Mouse (Mus musculus): Measurements from ENCODE around the gene Lipa. TPM values are rescaled to one million over a fixed set of nuclear protein-coding genes. Genes with fewer than 3 reads are reported as not detected.

The Lipa gene
- polyA plus RNA-seq, 1 experiment = not detected

DNA sequence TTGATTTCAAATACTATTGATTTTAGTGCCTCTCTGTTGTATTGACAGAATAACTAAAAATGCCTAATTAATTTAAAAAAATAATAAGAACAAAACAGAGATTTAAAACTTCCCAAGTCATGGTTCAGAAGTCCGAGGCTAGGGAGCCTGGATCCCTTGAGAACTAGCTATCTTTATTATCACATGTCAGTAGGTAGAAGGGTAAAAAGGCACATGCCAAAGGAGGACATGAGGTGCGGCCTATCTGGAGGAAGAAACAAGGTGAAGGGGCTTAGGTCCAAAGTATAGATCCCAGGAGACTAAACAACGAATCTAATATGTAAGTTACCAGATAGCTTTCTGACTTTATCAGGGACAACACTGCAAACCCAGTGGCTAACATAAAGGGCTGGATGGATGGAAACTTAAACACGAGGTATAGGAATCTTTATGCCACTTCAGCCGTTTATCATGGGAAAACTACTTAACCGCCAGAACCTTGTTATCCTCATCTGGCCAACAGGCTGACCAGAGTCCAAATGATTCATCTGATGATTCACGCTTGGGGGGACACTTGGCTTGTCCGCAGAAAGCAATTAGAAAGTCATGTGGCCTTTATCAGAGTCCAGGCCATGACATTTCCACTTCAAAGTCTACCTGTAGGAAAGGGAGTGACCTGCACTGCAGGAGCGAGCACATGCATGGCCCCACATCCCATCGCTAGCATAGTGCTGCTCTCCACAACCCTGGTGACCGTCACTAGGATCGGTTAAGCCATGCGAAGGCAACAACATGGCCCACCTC is 9.3 kb downstream of the Lipa start:
- 92% methylated on average over 13 of the region's 13 CpGs for WGBS

DNA sequence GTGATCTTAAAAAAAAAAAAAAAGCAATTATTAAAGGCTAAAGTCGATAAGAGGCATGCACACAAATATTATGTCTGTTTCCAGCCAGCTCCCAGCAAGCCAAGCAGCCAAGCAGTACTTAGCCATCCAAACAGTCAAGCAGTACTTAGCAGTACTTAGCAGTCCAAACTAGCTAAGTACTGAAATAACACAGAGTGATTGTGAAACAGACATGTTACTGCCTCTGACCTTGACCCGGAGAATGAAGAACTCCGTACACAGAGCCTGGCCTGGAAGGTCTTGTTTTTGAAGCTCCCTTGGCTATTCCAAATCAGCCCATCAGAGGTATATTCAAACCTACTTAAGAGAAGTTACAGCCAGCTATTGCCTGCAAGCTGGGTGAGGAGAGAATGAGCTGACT is 10.1 kb downstream of the Lipa start:
- Histone ChIP-seq H3K4me1 (ENCODE audit: control insufficient read depth, insufficient read depth, low read length) (no peaks in the 10 kb centered on the region; the same call in 1 of the 2 replicates), H3K27ac (ENCODE audit: insufficient read depth, low read depth, low read length) (no peak overlapping the region), H3K4me3 (ENCODE audit: insufficient read depth, low read depth, low read length) (no peak overlapping the region)
- no peak for TF ChIP-seq POLR2A (IDR thresholded peaks at IDR 0.05; ENCODE audit: insufficient read depth, low read depth, low read length)
- no peak for TF ChIP-seq CTCF (IDR thresholded peaks at IDR 0.05; ENCODE audit: insufficient read depth, low read depth, low read length)
- 78% methylated on average over 3 of the region's 3 CpGs for WGBS

More for the DNA sequence above, 9.3 kb downstream of the Lipa start:
- Histone ChIP-seq H3K4me3 (ENCODE audit: insufficient read depth, low read depth, low read length) (no peak overlapping the region), H3K27ac (ENCODE audit: insufficient read depth, low read depth, low read length) (no peak overlapping the region), H3K4me1 (ENCODE audit: control insufficient read depth, insufficient read depth, low read length) (no peaks in the 10 kb centered on the region; the same call in 1 of the 2 replicates)
- no peak for TF ChIP-seq POLR2A (IDR thresholded peaks at IDR 0.05; ENCODE audit: insufficient read depth, low read depth, low read length)
- no peak for TF ChIP-seq CTCF (IDR thresholded peaks at IDR 0.05; ENCODE audit: insufficient read depth, low read depth, low read length)

DNA sequence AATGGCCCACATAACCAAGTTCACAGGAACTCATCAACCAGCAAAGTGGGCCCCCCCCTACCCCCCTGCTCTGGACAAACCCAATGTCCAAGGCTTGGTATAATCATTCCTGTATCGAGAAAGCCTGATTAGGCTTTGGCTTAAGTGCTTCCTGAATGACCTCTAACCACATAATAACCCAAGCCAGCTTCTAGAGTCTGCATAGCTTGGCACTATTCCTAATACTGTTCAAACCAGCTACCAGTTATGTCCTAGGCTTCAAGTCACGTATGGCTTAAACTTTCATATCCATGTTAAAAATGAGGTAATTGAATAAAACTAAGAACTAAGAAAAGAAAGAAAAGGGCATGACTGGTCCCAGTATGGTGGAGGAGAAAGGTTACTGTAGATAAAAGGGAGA is 10.9 kb downstream of the Lipa start:
- TF ChIP-seq CTCF (IDR thresholded peaks at IDR 0.05; ENCODE audit: insufficient read depth, low read depth, low read length) (no peak), POLR2A (IDR thresholded peaks at IDR 0.05; ENCODE audit: insufficient read depth, low read depth, low read length) (no peak)

DNA sequence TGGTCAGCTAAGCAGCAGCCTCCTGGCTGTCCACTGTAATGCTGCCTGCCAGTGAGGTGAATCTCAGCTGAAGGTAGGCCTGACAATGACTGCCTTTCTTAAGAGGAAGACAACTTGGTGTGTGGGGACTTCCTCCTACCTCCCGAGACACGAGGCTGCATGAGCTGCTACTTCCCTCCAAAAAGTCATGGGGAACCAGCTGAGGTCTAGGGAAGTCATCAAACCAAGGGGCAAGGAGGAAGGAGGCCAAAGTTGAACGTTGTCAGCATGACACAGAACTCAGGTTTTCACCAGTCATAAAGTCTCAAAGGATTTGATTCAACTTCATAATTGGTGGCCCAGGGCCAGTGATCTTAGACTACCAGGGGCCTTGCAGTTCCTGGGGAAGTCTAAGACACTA is 11.6 kb downstream of the Lipa start:
- Histone ChIP-seq H3K4me1 (ENCODE audit: control insufficient read depth, insufficient read depth, low read length) (no peaks in the 10 kb centered on the region; the same call in 1 of the 2 replicates), H3K27ac (ENCODE audit: insufficient read depth, low read depth, low read length) (no peak overlapping the region), H3K4me3 (ENCODE audit: insufficient read depth, low read depth, low read length) (no peak overlapping the region)
- WGBS = 74% methylated on average over 3 of the region's 3 CpGs
- TF ChIP-seq POLR2A (IDR thresholded peaks at IDR 0.05; ENCODE audit: insufficient read depth, low read depth, low read length) = no peak
- no peak for TF ChIP-seq CTCF (IDR thresholded peaks at IDR 0.05; ENCODE audit: insufficient read depth, low read depth, low read length)

More for the DNA sequence above, 10.9 kb downstream of the Lipa start:
- no peaks in the 10 kb centered on the region; the same call in 1 of the 2 replicates for H3K4me1 ChIP-seq (ENCODE audit: control insufficient read depth, insufficient read depth, low read length)
- H3K27ac ChIP-seq (ENCODE audit: insufficient read depth, low read depth, low read length) = no peak overlapping the region
- H3K4me3 ChIP-seq (ENCODE audit: insufficient read depth, low read depth, low read length) = no peak overlapping the region
- WGBS = 90% methylated on average over 2 of the region's 2 CpGs

DNA sequence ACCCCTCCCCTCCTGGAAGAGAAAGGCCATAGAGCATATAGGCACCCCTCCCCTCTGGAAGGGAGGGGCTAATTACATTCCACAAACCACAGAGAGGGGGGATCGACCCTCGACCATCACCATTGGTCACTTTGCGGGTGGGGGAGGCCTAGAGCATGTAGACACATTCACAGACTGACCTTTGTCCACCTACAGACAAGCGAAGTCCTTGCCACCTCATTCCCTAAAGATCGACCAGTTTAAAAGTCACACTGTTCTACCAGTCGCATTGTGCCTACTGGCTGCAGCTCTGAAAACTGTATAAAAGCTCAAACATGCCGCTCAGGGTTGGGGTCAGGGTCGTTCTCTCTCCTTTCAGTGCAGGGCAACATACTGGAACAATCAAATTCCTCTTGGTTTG is 15.7 kb downstream of the Lipa start:
- H3K27ac ChIP-seq (ENCODE audit: insufficient read depth, low read depth, low read length) = no peak overlapping the region
- no peak overlapping the region for H3K4me3 ChIP-seq (ENCODE audit: insufficient read depth, low read depth, low read length)
- WGBS = 78% methylated on average over 8 of the region's 8 CpGs
- TF ChIP-seq POLR2A (IDR thresholded peaks at IDR 0.05; ENCODE audit: insufficient read depth, low read depth, low read length) = no peak
- TF ChIP-seq CTCF (IDR thresholded peaks at IDR 0.05; ENCODE audit: insufficient read depth, low read depth, low read length) = no peak
- H3K4me1 ChIP-seq (ENCODE audit: control insufficient read depth, insufficient read depth, low read length) = no peaks in the 10 kb centered on the region

DNA sequence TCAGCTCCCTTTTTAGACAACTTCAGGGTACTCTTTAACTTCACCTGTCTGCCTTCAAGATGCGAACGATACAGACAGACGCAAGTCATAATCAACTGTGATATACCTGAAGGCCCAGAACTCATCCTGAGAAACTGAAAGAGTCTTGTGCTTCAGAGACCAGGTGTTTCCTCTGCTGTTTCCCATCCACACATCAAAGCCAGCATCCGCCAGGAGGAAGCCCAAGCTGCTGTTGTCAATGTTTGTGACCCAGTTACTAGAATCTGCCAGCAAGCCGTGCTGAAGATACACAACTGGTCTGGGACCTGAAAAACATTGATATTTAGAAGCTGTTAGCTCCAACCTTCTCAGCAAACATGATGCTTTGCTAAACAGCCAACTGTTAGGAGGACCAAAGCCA is 16.6 kb downstream of the Lipa start:
- TF ChIP-seq POLR2A (IDR thresholded peaks at IDR 0.05; ENCODE audit: insufficient read depth, low read depth, low read length) (no peak), CTCF (IDR thresholded peaks at IDR 0.05; ENCODE audit: insufficient read depth, low read depth, low read length) (no peak)
- H3K27ac ChIP-seq (ENCODE audit: insufficient read depth, low read depth, low read length) = no peak overlapping the region
- no peaks in the 10 kb centered on the region for H3K4me1 ChIP-seq (ENCODE audit: control insufficient read depth, insufficient read depth, low read length)
- no peak overlapping the region for H3K4me3 ChIP-seq (ENCODE audit: insufficient read depth, low read depth, low read length)
- WGBS = 92% methylated on average over 5 of the region's 5 CpGs

DNA sequence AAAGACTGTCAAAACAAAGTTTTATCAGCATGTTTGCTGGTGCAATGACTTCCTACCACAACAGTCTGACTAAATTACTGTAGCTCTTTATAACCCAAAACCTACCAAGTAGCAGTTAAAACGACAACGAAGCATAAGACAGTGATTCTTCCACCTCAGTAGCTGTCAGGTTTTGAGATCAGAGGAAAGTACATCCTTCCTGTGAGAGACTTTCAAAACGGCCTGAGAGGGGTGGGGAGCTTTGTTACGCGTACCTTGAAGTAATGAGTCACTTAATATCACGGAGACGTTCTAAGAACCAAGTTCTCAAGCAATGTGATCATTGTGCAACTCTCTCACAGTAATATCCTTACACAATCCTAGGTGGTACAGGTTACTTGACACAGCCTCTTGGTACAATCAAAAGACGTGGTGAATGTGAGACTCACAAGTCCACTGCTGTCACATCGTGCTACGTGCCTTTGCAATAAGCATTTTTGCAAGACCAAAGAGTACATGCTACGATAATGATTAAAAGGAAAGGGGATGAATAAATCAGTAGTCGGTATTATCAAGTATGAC is 22.0 kb downstream of the Lipa start:
- no peak overlapping the region for H3K4me3 ChIP-seq (ENCODE audit: insufficient read depth, low read depth, low read length)
- H3K27ac ChIP-seq (ENCODE audit: insufficient read depth, low read depth, low read length) = no peak overlapping the region
- 85% methylated on average over 12 of the region's 12 CpGs for WGBS
- H3K4me1 ChIP-seq (ENCODE audit: control insufficient read depth, insufficient read depth, low read length) = no peaks in the 10 kb centered on the region
- TF ChIP-seq POLR2A (IDR thresholded peaks at IDR 0.05; ENCODE audit: insufficient read depth, low read depth, low read length) (no peak), CTCF (IDR thresholded peaks at IDR 0.05; ENCODE audit: insufficient read depth, low read depth, low read length) (no peak)

DNA sequence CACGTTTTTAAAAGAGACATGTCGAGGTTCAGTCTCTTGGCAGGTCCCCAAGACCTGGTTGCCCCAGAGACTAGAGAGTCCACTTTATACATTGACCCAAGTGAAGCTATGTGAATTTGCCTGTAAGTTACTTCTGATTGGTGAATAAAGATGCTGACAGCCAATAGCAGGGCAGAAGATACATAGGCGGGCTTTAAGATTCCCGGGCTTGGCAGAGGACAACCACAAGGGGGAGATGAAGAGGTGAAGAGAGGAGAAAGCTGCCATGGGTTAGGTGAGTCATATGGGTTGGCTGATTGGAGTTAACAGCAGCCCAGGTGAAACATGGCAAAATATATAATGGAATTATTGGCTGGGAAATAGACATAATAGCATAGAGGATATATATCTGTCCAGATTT is 26.5 kb downstream of the Lipa start:
- H3K4me1 ChIP-seq (ENCODE audit: control insufficient read depth, insufficient read depth, low read length) = no peaks in the 10 kb centered on the region
- 58% methylated on average over 4 of the region's 4 CpGs for WGBS
- no peak overlapping the region for H3K27ac ChIP-seq (ENCODE audit: insufficient read depth, low read depth, low read length)
- TF ChIP-seq CTCF (IDR thresholded peaks at IDR 0.05; ENCODE audit: insufficient read depth, low read depth, low read length) = no peak
- H3K4me3 ChIP-seq (ENCODE audit: insufficient read depth, low read depth, low read length) = no peak overlapping the region

DNA sequence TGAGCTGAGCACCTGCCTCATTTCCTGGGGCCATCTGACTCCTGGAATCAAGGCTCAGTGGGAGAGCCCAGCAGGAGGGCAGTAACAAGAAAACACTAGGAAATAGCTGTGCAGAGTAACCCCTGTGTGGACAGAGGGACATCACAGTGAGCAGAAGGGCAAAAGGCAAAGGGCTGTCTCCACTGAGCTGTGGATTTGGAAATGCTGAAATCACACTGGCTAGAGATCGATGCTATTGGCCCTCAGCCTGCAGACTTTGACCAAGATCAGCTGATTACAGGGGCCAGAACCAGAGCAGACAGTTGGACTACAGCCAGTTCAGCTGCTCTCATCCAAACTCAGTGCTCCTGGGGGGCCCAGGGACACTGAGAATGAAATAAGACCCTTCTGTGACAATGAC is 30.9 kb downstream of the Lipa start:
- Histone ChIP-seq H3K4me3 (ENCODE audit: insufficient read depth, low read depth, low read length) (no peak overlapping the region), H3K4me1 (ENCODE audit: control insufficient read depth, insufficient read depth, low read length) (no peaks in the 10 kb centered on the region), H3K27ac (ENCODE audit: insufficient read depth, low read depth, low read length) (no peak overlapping the region)
- TF ChIP-seq POLR2A (IDR thresholded peaks at IDR 0.05; ENCODE audit: insufficient read depth, low read depth, low read length) = no peak
- no peak for TF ChIP-seq CTCF (IDR thresholded peaks at IDR 0.05; ENCODE audit: insufficient read depth, low read depth, low read length)
- 38% methylated on average over 1 of the region's 1 CpGs for WGBS

All from olfactory bulb, adult 2 months (tissue).